Mouse (Mus musculus) embryonic facial prominence, embryonic 14.5 days (tissue): ENCODE measurements around the gene Dok4. TPM values are rescaled to one million over a fixed set of nuclear protein-coding genes. Genes with fewer than 3 reads are reported as not detected.

ENCODE experiments used
- ATAC-seq: fragments of 200-750 bp; cut with Nextera tagmentation; 2 replicates; pipeline ENCODE4 v1.8.0; 2017; ENCODE audit warnings: low read depth, moderate number of reproducible peaks, moderate TSS enrichment
- DNase-seq: peaks from one replicate; pipeline ENCODE4 v3.0.0-alpha.2; 2015; ENCODE audit warnings: low spot score
- H3K27ac ChIP-seq: fragments of 300-500 bp; sonication (generic); replicated peaks from 2 replicates; pipeline ENCODE4 v1.5.1; 2014; ENCODE audit warnings: low read depth, mild to moderate bottlenecking, low read length, moderate library complexity
- H3K27me3 ChIP-seq: fragments of 300-500 bp; sonication (generic); replicated peaks from 2 replicates; pipeline ENCODE4 v1.6.1; 2014; ENCODE audit warnings: low read length; ENCODE audit not compliant: control insufficient read depth, insufficient read depth
- H3K36me3 ChIP-seq: fragments of 300-500 bp; sonication (generic); 2 replicates; pipeline ENCODE4 v1.6.1; 2014; ENCODE audit warnings: low read length, mixed read lengths; ENCODE audit not compliant: control insufficient read depth, insufficient read depth
- H3K4me1 ChIP-seq: fragments of 300-500 bp; sonication (generic); 2 replicates; pipeline ENCODE4 v1.6.1; 2014; ENCODE audit warnings: antibody characterized with exemption, low read length; ENCODE audit not compliant: control insufficient read depth, insufficient read depth
- H3K4me2 ChIP-seq: fragments of 300-500 bp; sonication (generic); 2 replicates; pipeline ENCODE4 v1.6.1; 2014; ENCODE audit warnings: low read depth, mild to moderate bottlenecking, low read length, moderate library complexity, mixed read lengths
- H3K4me3 ChIP-seq: fragments of 300-500 bp; sonication (generic); 2 replicates; pipeline ENCODE4 v1.5.1; 2014; ENCODE audit warnings: low read depth, mild to moderate bottlenecking, low read length
- H3K9ac ChIP-seq: fragments of 300-500 bp; sonication (generic); 2 replicates; pipeline ENCODE4 v1.6.1; 2014; ENCODE audit warnings: low read depth, mild to moderate bottlenecking, low read length, moderate library complexity, mixed read lengths
- H3K9me3 ChIP-seq: fragments of 300-500 bp; sonication (generic); 2 replicates; pipeline ENCODE4 v1.6.1; 2016; ENCODE audit warnings: low read length; ENCODE audit not compliant: control insufficient read depth
- WGBS: fragments of 180-500 bp; shearing (Covaris S2); extraction: QIAGEN DNeasy Blood & Tissue Kit; methylation state at CpG from one replicate; pipeline ENCODE4 v1.1.7; 2014; 5-methylcytosine and 5-hydroxymethylcytosine counted together
- polyA plus RNA-seq: library from polyadenylated mRNA; unstranded; fragments of >200 nt; fragmentation: Nextera tagmentation; extraction: Ambion mirVana; gene quantifications from 2 replicates; pipeline ENCODE4 v1.2.1, GENCODE M21; 2014

Dok4 gene
- polyA plus RNA-seq, 1 experiment from 2014 or later, result 30.6 TPM

- Histone ChIP-seq H3K9ac (no peak overlapping the region), H3K36me3 (peaks cover 78% of the 10 kb centered on the region), H3K4me3 (no peak overlapping the region), H3K9me3 (no peaks in the 10 kb centered on the region), H3K27me3 (no peaks in the 10 kb centered on the region), H3K4me2 (no peak overlapping the region), H3K4me1 (no peaks in the 10 kb centered on the region), H3K27ac (no peak overlapping the region)
- WGBS, result 93% methylated on average over 5 of the region's 5 CpGs
- no peak for ATAC-seq
- no peak for DNase-seq
These were observed 49.9 kb downstream of the Dok4 start for GRCm38 (mm10) chr8:94826210-94826609.

GRCm38 (mm10) chr8:94825170-94825569 is 51.0 kb downstream of the Dok4 start:
- Histone ChIP-seq H3K27ac (no peak overlapping the region), H3K4me1 (no peaks in the 10 kb centered on the region), H3K4me3 (no peak overlapping the region), H3K9me3 (no peaks in the 10 kb centered on the region), H3K27me3 (no peaks in the 10 kb centered on the region), H3K36me3 (peaks cover 72% of the 10 kb centered on the region), H3K9ac (no peak overlapping the region), H3K4me2 (no peak overlapping the region)
- no peak for DNase-seq
- ATAC-seq, result no peak
- 86% methylated on average over 6 of the region's 6 CpGs for WGBS

GRCm38 (mm10) chr8:94822637-94823560 is 53.2 kb downstream of the Dok4 start:
- no peak overlapping the region for H3K27ac ChIP-seq
- H3K27me3 ChIP-seq, result no peaks in the 10 kb centered on the region
- DNase-seq, result peak; percentile 61
- ATAC-seq, result peak; percentile 56
- peaks cover 52% of the 10 kb centered on the region for H3K36me3 ChIP-seq
- H3K9ac ChIP-seq, result no peak overlapping the region
- no peaks in the 10 kb centered on the region for H3K9me3 ChIP-seq
- no peaks in the 10 kb centered on the region for H3K4me1 ChIP-seq
- 79% methylated on average over 23 of the region's 23 CpGs for WGBS
- H3K4me2 ChIP-seq, result no peak overlapping the region
- no peak overlapping the region for H3K4me3 ChIP-seq

GRCm38 (mm10) chr8:94821381-94821780 is 54.7 kb downstream of the Dok4 start:
- DNase-seq, result no peak
- peaks cover 50% of the 10 kb centered on the region for H3K36me3 ChIP-seq
- no peak overlapping the region for H3K4me2 ChIP-seq
- WGBS, result 94% methylated on average over 2 of the region's 2 CpGs
- H3K27ac ChIP-seq, result no peak overlapping the region
- no peaks in the 10 kb centered on the region for H3K4me1 ChIP-seq
- H3K27me3 ChIP-seq, result no peaks in the 10 kb centered on the region
- ATAC-seq, result no peak
- no peak overlapping the region for H3K4me3 ChIP-seq
- H3K9ac ChIP-seq, result no peak overlapping the region
- no peaks in the 10 kb centered on the region for H3K9me3 ChIP-seq

GRCm38 (mm10) chr8:94820553-94820952 is 55.6 kb downstream of the Dok4 start:
- H3K36me3 ChIP-seq, result peaks cover 43% of the 10 kb centered on the region
- no peak overlapping the region for H3K4me3 ChIP-seq
- DNase-seq, result peak; percentile 47
- no peaks in the 10 kb centered on the region for H3K4me1 ChIP-seq
- no peak overlapping the region for H3K27ac ChIP-seq
- no peaks in the 10 kb centered on the region for H3K9me3 ChIP-seq
- ATAC-seq, result peak; percentile 42
- H3K9ac ChIP-seq, result no peak overlapping the region
- no peaks in the 10 kb centered on the region for H3K27me3 ChIP-seq
- WGBS, result 61% methylated on average over 7 of the region's 7 CpGs
- H3K4me2 ChIP-seq, result no peak overlapping the region

- H3K4me1 ChIP-seq, result no peaks in the 10 kb centered on the region
- WGBS, result 83% methylated on average over 6 of the region's 6 CpGs
- H3K4me3 ChIP-seq, result no peak overlapping the region
- DNase-seq (no peak), ATAC-seq (no peak)
- peaks cover 37% of the 10 kb centered on the region for H3K36me3 ChIP-seq
- no peak overlapping the region for H3K27ac ChIP-seq
- H3K27me3 ChIP-seq, result no peaks in the 10 kb centered on the region
- no peaks in the 10 kb centered on the region for H3K9me3 ChIP-seq
- H3K9ac ChIP-seq, result no peak overlapping the region
- no peak overlapping the region for H3K4me2 ChIP-seq
These were observed 56.4 kb downstream of the Dok4 start for GRCm38 (mm10) chr8:94819671-94820179.

GRCm38 (mm10) chr8:94817933-94818332 is 58.2 kb downstream of the Dok4 start:
- DNase-seq (no peak), ATAC-seq (no peak)
- H3K36me3 ChIP-seq, result peaks cover 20% of the 10 kb centered on the region
- H3K27me3 ChIP-seq, result no peaks in the 10 kb centered on the region
- H3K4me3 ChIP-seq, result no peak overlapping the region
- no peak overlapping the region for H3K9ac ChIP-seq
- H3K4me2 ChIP-seq, result no peak overlapping the region
- no peak overlapping the region for H3K27ac ChIP-seq
- 90% methylated on average over 11 of the region's 11 CpGs for WGBS
- no peaks in the 10 kb centered on the region for H3K9me3 ChIP-seq
- no peaks in the 10 kb centered on the region for H3K4me1 ChIP-seq

- ATAC-seq (no peak), DNase-seq (no peak)
- 0% methylated on average over 1 of the region's 1 CpGs for WGBS
- Histone ChIP-seq H3K9ac (no peak overlapping the region), H3K4me1 (no peaks in the 10 kb centered on the region), H3K4me2 (no peak overlapping the region), H3K27ac (no peak overlapping the region), H3K27me3 (no peaks in the 10 kb centered on the region), H3K36me3 (no peaks in the 10 kb centered on the region), H3K4me3 (no peak overlapping the region), H3K9me3 (no peaks in the 10 kb centered on the region)
These were observed 61.6 kb downstream of the Dok4 start for GRCm38 (mm10) chr8:94814556-94814955.
